Mouse (Mus musculus) E14TG2a.4 (cell line): ENCODE data around the gene Mecr.

ENCODE experiments used
- CTCF ChIP-seq: conservative IDR thresholded peaks from 2 replicates; pipeline ENCODE4 v1.5.1; 2014; ENCODE audit warnings: low read length
- NANOG ChIP-seq: IDR thresholded peaks from 2 replicates; pipeline ENCODE4 v1.6.1; 2014; ENCODE audit warnings: borderline replicate concordance, low read length, mixed read lengths

GRCm38 (mm10) chr4:131915821-131916328 lies 72.6 kb downstream of the Mecr start:
- no peak for TF ChIP-seq CTCF
- TF ChIP-seq NANOG: no peak
